Mouse (Mus musculus): ENCODE measurements around the gene Adgrf1.

DNA sequence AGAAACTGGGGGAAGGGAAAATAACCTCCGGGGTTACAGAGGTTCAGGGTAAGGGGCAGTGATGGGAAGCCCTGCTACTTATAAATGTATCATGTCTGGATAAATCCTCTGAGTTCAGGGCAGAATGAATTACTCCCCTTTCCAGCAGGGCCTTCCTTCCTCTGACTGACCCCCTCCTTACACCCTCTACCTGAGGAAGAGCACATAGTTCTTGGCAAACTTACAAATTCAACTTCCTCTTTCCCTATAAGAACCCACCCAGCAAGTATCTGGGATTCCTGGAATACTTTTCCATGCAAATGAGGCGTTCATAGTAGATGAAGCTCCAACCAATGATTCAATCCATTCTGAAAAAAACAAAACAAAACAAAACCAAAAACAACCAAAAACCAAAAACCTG, 67.5 kb downstream of the Adgrf1 start:
- TF ChIP-seq GATA1 (IDR thresholded peaks at IDR 0.05; ENCODE audit: borderline replicate concordance, low read length) (no peak), FLI1 (IDR thresholded peaks at IDR 0.05; ENCODE audit: low read length) (no peak)

Measured in megakaryocyte, embryonic 14.5 days (primary cell).